Mouse (Mus musculus) gastrocnemius, postnatal 10 days (tissue): ENCODE measurements around the gene Olfr556. TPM values are rescaled to one million over a fixed set of nuclear protein-coding genes. Genes with fewer than 3 reads are reported as not detected.
A peak's percentile ranks its signal among the peaks of the same experiment; 100 is the strongest.
"Not testable (repeated sequence)": the region's sequence is repeated elsewhere in the genome, so short reads cannot be mapped to it uniquely, and the experiment has no call there.

Experiments used
- DNase-seq: peaks from one replicate; pipeline ENCODE4 v3.0.0; 2021; ENCODE audit warnings: mixed read lengths
- long read RNA-seq, 2 experiments: library from polyadenylated mRNA; stranded (forward); transcript quantifications; one replicate each; pipeline ENCODE4 v2.0.0; 2021
- total RNA-seq, 2 experiments: library from RNA; stranded (reverse); gene quantifications; 2 replicates each; pipeline ENCODE4 v1.2.3; 2021

Olfr556 gene
- total RNA-seq = not detected
- long read RNA-seq, experiment 1 = 0 reads
- long read RNA-seq, experiment 2 = 0 reads

DNA sequence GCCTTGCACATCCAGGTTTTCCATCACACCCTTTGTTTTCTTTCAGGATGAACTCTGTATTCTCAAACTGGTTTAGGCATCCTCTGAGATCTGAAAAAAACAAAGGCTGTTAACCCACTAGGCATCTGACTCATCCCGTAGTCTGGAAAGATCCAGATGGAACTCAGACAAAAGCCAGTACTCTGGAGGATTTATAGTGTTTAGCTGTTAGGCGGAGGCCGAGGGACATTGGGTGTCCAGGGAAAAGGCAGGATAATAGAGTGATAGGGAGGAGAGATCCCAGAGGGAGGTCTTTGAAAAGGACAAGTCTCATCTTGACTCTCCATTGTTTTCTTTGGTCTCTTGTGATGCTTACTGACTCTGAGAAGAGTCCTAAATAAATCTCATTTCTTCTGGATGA is at the start of gene Olfr556:
TSS of gene Olfr556 (plus strand) at position 301 of the 400 bp plus-strand sequence.
- no peak for DNase-seq

DNA sequence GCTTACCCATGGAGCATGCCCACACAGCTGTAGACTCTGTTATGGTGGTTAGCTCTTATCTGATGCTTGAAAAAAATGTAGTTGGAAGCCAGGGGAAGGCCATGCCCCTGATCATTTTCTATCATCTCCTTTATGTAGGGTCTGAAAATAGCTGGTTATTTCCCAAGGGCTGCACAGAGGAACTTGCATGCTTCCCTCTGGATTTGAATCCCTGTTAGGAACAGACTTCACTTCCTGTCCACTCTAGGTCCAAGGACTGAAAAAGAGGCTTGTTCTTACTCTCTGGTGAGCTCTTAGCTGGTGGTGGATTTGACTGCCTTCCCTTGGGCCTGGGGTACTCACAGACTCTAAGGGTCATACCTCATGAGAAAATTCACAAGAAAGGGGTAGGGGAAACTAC is 46.6 kb upstream of the Olfr556 start, which contains the start of gene Olfr553:
TSS of gene Olfr553 (minus strand) at position 101 of the 400 bp plus-strand sequence.
- DNase-seq = no peak

DNA sequence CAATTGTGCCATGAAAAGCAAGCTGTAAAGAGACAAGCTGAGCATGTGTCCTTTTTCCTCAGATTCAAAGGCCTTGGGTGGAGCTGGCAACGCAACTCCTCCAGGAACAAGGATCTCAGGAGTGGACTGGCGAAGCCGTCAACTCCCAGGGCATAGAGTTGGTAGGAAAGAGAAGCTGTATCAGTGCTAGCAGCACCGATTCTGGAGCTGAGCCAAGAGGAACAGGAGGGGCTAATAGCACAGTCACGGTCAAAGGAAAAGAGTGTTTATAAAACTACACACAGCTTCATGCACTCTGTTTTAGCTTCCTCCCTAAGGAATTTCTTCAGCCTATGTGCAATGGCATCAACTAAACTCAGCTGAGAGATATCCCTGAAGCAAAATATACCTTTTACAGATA is 45.1 kb upstream of the Olfr556 start:
- DNase-seq = peak; percentile 10

DNA sequence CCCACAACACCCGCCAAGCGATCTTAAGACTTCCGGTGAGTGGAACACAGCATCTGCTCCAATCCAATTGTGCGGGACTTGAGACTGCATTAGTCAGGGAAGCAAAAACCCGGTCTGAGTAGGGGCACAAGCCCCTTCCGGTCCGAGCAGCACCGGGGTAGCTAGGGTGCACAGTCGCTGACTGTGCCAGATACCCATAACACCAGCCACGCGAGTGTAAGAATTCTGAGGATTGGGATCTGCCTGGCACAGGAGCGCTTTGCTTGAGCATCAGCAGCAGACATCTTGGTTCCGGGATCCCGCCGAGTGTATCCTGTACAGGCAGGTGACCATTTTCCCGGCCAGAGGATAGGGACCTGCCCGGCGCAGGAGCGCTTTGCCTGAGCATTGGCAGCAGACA is 44.3 kb upstream of the Olfr556 start:
- DNase-seq = not testable (repeated sequence)

DNA sequence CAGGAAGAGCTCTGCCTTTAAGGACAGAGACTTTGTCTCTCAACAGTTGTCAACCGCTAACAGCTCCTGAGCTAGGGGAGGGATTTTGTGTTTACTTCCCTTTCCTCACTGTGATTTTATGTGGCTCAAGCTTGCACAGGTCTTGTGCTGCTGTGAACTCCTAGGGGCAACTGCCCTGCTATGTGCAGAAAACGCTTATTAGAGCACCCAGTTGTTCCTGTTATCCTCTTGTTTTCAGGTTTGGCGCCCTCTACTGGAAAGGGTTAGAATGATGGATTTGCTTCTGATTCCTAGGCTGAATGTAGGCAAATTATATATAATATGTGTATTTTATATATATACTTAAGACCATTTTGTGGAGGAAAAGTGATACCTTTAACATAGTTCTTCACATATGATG is 28.0 kb upstream of the Olfr556 start:
- DNase-seq = peak; percentile 14

DNA sequence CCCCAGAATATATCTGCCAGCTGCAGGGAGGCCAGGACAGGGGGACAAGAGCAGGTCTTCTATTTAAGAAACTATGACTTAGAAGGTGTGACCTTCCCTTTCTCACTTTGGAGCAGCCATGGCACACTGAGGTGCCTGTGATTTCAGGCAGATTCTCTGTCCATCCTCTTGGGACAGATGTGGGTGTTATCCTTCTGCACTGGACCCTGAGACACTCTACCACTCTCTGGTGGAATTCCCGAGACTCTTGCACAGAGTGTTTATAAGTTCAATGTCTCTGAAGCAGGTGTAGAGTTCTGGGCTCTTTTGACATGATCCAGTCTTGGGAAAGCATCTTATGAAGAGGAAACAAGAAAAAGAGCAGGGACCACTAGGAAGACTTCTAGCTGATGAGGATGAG is 26.6 kb upstream of the Olfr556 start, which contains the start of gene Olfr554:
TSS of gene Olfr554 (plus strand) at position 301 of the 400 bp plus-strand sequence.
- no peak for DNase-seq

DNA sequence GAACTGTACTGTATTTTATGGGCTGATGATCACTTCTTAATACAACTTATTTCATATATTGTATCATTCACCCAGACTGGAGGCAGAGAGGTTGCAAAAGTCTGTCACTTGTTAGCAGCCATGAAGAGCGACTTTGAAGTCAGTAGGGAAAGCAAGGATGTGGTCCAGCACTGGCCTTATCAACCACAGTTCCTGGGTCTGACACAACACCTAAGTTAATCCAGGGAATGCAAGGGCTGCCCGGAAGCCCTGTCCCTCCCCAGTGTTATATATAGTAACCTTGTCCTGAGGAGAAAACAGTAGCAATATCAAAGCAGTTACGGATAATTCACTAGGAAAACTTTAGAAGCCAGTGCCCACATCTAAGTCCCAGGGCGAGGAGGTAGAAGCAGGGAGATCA is 19.8 kb upstream of the Olfr556 start:
- not testable (repeated sequence) for DNase-seq

DNA sequence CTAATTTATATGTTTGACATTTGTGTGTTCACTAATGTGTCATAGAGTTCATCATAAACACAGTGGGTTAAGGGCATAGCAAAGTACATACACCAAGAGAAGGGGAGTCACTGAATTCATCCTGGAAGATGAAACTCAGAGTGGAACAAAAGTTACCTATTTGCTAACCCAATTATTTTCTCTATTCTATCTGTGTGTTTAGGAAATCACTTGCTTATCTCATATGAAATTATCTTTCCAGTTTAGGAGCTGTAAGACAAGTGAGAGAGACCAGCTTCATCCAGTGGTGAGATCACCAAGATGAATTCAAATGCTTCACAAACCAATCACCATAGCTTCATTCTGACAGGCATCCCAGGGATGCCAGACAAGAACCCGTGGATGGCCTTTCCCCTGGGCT is 6.2 kb upstream of the Olfr556 start, which contains the start of gene Olfr555:
TSS of gene Olfr555 (plus strand) at position 301 of the 400 bp plus-strand sequence.
- no peak for DNase-seq

DNA sequence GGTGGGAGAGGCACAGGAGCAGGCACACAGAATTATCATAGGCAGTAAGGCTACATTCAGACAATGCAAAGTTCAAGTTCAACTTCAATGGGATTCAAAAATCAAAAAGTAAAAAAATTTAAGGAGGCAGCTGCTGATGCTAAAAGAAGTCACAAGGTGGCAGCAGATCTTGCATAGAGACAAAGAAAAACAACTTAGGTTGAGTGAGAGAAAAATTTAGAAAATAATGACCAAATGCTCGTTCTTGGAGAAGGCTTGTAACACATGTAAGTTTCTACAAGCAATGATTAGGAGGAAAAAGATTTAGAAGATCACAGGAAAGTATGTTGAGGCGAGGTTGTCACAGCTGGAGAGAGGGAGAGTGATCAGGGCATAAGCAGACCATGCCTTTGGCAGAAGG is 679 bp downstream of the Olfr556 start:
- DNase-seq = no peak

DNA sequence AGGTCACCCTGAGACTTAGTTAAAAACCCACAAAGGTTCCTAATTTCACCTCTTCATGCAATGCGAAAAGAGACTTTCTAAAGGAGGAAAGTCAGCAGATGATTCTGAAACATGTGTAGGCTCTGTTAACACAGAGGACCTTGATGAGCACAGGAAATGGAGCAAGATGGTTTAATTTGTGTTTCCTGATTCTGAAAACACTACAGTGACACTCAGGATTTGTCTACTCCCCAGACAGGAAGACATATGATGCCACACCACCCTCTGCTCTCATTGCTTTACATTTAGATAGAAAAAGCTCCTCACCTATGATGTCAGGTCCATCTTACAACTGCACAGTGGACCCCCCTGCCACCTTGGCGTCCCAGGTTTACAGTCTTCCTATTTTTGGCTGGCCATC is 11.5 kb downstream of the Olfr556 start:
- no peak for DNase-seq

DNA sequence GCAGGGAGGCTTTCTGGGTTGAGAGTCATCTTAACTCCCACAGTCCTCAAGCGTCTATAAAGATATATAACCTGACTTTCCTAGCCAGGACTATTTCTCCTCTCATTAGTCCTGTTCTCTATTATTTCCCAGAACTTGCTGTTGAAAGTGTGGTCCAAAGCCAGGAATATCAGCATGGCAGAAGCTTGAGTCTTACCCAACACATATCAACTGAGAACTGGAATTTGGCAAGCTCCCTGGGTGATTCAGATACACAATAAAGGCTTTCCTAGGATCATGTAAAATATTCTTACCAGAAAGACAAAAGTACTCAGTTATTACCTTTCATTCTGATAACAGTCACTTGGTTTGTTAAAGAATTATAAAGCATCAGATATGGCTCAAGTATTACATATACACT is 17.2 kb downstream of the Olfr556 start:
- no peak for DNase-seq

DNA sequence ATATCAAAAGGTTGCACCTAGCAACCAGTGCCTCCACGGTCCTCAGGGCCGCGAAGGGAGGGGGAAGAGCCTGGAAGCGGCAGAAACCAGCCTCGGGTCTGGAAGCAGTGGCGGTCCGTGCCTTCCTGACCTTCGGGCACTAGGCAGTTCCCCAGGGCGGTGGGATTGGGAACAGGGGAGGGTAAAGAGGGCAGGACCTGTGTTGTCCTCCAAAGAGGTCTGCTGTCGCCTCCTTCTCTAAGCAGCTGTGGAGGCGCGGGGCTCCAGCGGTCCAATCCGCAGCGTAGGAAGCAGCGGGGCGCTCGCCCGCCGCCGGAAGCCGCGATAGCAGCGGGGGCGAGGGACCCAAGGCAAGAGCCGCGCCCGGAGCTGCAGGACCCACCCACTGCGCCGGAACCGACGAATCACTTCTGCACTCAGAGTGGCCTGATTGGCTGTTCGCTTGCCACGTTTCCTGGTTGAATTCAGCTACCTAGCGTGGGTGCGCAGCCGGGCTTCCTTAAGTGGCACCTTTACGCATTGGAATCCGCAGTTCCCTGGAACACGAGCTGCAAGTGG is 22.3 kb downstream of the Olfr556 start, which contains the start of gene Trim68:
TSS of gene Trim68 (minus strand) at position 384 of the 558 bp plus-strand sequence.
- peak; percentile 87 for DNase-seq

DNA sequence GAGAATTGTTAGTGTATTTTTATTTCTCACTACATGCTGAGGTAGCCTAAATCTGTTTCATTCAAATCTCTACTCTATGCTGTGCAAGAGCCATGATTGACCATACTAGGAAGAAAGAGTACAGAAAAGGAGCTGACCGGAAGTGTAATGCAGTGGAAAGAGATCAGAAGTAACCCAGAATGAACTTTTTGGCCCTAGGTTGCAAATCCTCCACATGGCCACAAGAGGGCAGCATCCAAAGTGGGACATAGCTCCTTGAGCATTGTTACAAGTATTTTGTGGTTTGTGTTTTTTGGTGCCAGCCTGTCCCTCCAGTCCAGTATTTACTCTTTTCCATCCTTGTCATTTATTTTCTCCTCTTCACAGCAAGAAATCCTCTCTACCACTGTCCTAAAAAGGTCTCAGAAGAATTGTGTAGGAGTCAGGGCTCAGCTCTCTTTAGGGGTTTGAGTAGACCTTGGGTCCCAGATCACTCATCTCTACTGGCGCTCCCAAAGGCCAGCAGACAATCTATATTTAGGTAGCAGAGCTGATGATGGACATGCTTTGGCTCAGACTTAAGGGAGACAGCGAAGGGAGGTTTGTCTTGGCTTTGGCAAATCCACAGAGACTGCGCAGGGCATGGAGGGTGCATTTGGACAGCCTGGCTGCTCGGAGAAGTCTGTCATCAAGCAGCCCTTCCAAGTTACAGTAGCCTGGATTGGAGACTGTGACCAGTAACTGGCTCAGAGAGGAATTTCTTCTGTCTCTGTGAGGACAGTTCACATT is 30.8 kb downstream of the Olfr556 start, which contains the start of gene Olfr557:
TSS of gene Olfr557 (plus strand) at position 553 of the 768 bp plus-strand sequence.
- DNase-seq = peak; percentile 10

DNA sequence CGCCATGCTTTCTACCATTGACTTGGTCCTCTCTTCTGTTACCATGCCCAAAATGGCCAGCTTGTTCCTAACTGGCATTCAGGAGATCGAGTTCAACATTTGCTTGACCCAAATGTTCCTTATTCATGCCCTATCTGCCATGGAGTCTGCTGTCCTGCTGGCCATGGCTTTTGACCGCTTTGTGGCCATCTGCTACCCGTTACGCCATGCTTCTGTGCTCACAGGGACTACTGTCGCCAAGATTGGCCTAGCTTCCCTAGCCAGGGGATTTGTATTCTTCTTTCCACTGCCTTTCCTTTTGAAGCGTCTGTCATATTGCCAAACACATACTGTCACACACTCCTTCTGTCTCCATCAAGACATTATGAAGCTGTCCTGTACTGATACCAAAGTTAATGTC is 33.8 kb downstream of the Olfr556 start:
- no peak for DNase-seq

DNA sequence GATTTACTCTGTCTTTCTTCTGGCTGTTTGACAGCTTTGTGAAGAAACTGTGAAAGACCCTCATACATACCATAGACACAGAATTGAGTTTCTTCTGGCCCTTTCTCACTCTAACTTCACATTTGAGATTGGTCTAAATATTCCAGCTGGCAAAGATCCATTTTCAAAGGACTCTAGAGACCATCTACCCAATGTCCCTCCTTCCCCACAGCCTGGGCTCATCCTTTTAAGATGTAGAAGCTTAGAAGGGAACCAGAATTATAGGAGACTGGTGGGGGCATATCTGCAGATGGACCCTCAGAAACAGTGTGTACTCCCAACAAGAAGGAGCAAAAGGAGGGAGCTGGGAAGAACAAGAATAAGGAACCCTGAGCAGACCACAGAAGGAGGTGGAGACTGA is 37.2 kb downstream of the Olfr556 start, which contains the start of gene Olfr558:
TSS of gene Olfr558 (plus strand) at position 301 of the 400 bp plus-strand sequence.
- no peak for DNase-seq

DNA sequence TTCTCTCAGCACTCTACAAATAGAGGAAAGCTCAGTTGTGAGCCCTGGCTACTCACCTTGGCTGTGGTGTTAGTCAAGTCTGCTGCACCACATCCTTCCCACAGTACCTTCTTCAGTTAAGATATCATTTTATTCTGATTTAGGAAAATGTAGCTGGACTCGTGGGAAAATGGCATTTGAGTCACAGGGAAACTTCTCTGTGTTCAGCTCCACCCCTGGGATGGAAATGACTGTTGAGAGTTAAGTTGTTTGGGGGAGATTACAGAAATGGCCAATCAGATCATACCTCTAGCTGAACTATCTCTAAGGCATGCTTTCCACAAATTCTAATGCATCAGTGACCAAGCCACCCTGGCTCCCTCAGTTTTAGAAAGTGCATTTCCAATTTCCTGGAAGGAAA is 54.3 kb downstream of the Olfr556 start, which contains the start of gene Olfr33:
TSS of gene Olfr33 (minus strand) at position 101 of the 400 bp plus-strand sequence.
- DNase-seq = no peak

Other genes starting within 250 kb of the Olfr556 start
- 10 to 100 TPM; 25.5 to 30.0 TPM for gene Rrm1, start 223.2 kb upstream of the Olfr556 start, total RNA-seq
- not detected for gene Olfr543, start 183.2 kb upstream of the Olfr556 start, total RNA-seq
- not detected for gene Olfr544, start 176.6 kb upstream of the Olfr556 start, total RNA-seq
- not detected for gene Olfr545, start 165.3 kb upstream of the Olfr556 start, total RNA-seq
- gene Olfr547, start 130.2 kb upstream of the Olfr556 start, total RNA-seq = not detected
- not detected for gene Olfr548-ps1, start 124.0 kb upstream of the Olfr556 start, total RNA-seq
- gene Olfr549, start 115.0 kb upstream of the Olfr556 start, total RNA-seq = not detected
- 1 to 10 TPM; 4.4 to 4.6 TPM for gene Trim21, start 99.4 kb upstream of the Olfr556 start, total RNA-seq
- under 1 TPM; 0.09 TPM for gene Olfr550, start 93.5 kb upstream of the Olfr556 start, total RNA-seq
- not detected for gene Olfr551, start 73.0 kb upstream of the Olfr556 start, total RNA-seq
- gene Olfr552, start 67.1 kb upstream of the Olfr556 start, total RNA-seq = under 1 TPM in 1 of 2 experiments, not detected in 1; 0.07 TPM
- gene Olfr553, start 46.7 kb upstream of the Olfr556 start, total RNA-seq = not detected
- gene Olfr554, start 26.5 kb upstream of the Olfr556 start, total RNA-seq = not detected
- not detected for gene Olfr555, start 6.1 kb upstream of the Olfr556 start, total RNA-seq
- 1 to 10 TPM; 4.7 to 6.6 TPM for gene Trim68, start 22.4 kb downstream of the Olfr556 start, total RNA-seq
- gene Olfr557, start 31.0 kb downstream of the Olfr556 start, total RNA-seq = not detected
- 1 to 10 TPM; 3.4 to 3.8 TPM for gene Olfr558, start 37.3 kb downstream of the Olfr556 start, total RNA-seq
- not detected for gene Olfr33, start 54.2 kb downstream of the Olfr556 start, total RNA-seq
- gene Olfr559, start 62.6 kb downstream of the Olfr556 start, total RNA-seq = not detected
- gene Olfr560, start 94.5 kb downstream of the Olfr556 start, total RNA-seq = not detected
- gene Olfr78, start 94.6 kb downstream of the Olfr556 start, total RNA-seq = 1 to 10 TPM; 1.3 to 1.4 TPM
- not detected for gene Olfr561, start 106.3 kb downstream of the Olfr556 start, total RNA-seq
- not detected for gene Olfr564, start 138.6 kb downstream of the Olfr556 start, total RNA-seq
- gene Olfr566, start 193.9 kb downstream of the Olfr556 start, total RNA-seq = not detected
- gene Olfr568, start 212.2 kb downstream of the Olfr556 start, total RNA-seq = not detected
- gene Olfr569, start 226.0 kb downstream of the Olfr556 start, total RNA-seq = not detected
- not detected for gene Olfr570, start 229.7 kb downstream of the Olfr556 start, total RNA-seq